Mouse (Mus musculus) gastrocnemius, postnatal 10 days (tissue): ENCODE results near the gene Mboat7. TPM values are rescaled to one million over a fixed set of nuclear protein-coding genes. Genes with fewer than 3 reads are reported as not detected.
A peak's percentile ranks its signal among the peaks of the same experiment; 100 is the strongest.

Experiments
- DNase-seq: peaks from one replicate; pipeline ENCODE4 v3.0.0; 2021; ENCODE audit warnings: mixed read lengths
- total RNA-seq, 2 experiments: library from RNA; stranded (reverse); gene quantifications; 2 replicates each; pipeline ENCODE4 v1.2.3; 2021

Gene Mboat7
- total RNA-seq, 2 experiments from 2014 or later = 13.6 to 21.6 TPM

GRCm38 (mm10) chr7:3693809-3694075 is 419 bp upstream of the Mboat7 start:
- no peak for DNase-seq

- no peak for DNase-seq
Observed at GRCm38 (mm10) chr7:3692382-3692986, 839 bp downstream of the Mboat7 start, which contains the start of gene Tsen34. TSS of gene Tsen34 (plus strand) at chr7:3692863.

GRCm38 (mm10) chr7:3691919-3692318 is 1.4 kb downstream of the Mboat7 start:
- DNase-seq = no peak

GRCm38 (mm10) chr7:3685400-3686187 is 7.7 kb downstream of the Mboat7 start:
- DNase-seq = no peak

GRCm38 (mm10) chr7:3684698-3685097 is 8.6 kb downstream of the Mboat7 start:
- DNase-seq = no peak

- DNase-seq = no peak
Observed at GRCm38 (mm10) chr7:3683908-3684550, 9.3 kb downstream of the Mboat7 start.

- DNase-seq = no peak
Observed at GRCm38 (mm10) chr7:3677342-3677741, 16.0 kb downstream of the Mboat7 start, which contains the start of gene Tmc4. TSS of gene Tmc4 (minus strand) at chr7:3677553.

- DNase-seq = no peak
Observed at GRCm38 (mm10) chr7:3676371-3676770, 17.0 kb downstream of the Mboat7 start.

- no peak for DNase-seq
Observed at GRCm38 (mm10) chr7:3675228-3675548, 18.1 kb downstream of the Mboat7 start.

- DNase-seq = peak; percentile 87
Observed at GRCm38 (mm10) chr7:3674507-3675227, 18.7 kb downstream of the Mboat7 start.

GRCm38 (mm10) chr7:3666921-3667391 is 26.4 kb downstream of the Mboat7 start:
- no peak for DNase-seq

- peak; percentile 92 for DNase-seq
Observed at GRCm38 (mm10) chr7:3665215-3666114, 27.9 kb downstream of the Mboat7 start, which contains the start of gene Leng1. TSS of gene Leng1 (minus strand) at chr7:3665840.

GRCm38 (mm10) chr7:3664524-3665214 is 28.7 kb downstream of the Mboat7 start:
- DNase-seq = no peak

GRCm38 (mm10) chr7:3658578-3658977 is 34.7 kb downstream of the Mboat7 start:
- no peak for DNase-seq

- no peak for DNase-seq
Observed at GRCm38 (mm10) chr7:3656966-3657365, 36.4 kb downstream of the Mboat7 start.

- no peak for DNase-seq
Observed at GRCm38 (mm10) chr7:3646641-3647040, 46.7 kb downstream of the Mboat7 start.

GRCm38 (mm10) chr7:3646188-3646587 is 47.1 kb downstream of the Mboat7 start:
- no peak for DNase-seq

GRCm38 (mm10) chr7:3645488-3646025 is 47.8 kb downstream of the Mboat7 start:
- DNase-seq = no peak

GRCm38 (mm10) chr7:3644672-3645487 is 48.4 kb downstream of the Mboat7 start, which contains the start of gene Cnot3:
TSS of gene Cnot3 (plus strand) at chr7:3645268.
- DNase-seq = peak; percentile 94

GRCm38 (mm10) chr7:3644348-3644671 is 49.0 kb downstream of the Mboat7 start:
- DNase-seq = peak; percentile 74
